ENCODE assay signal across 20 mouse cellular contexts in the genomic region with DNA sequence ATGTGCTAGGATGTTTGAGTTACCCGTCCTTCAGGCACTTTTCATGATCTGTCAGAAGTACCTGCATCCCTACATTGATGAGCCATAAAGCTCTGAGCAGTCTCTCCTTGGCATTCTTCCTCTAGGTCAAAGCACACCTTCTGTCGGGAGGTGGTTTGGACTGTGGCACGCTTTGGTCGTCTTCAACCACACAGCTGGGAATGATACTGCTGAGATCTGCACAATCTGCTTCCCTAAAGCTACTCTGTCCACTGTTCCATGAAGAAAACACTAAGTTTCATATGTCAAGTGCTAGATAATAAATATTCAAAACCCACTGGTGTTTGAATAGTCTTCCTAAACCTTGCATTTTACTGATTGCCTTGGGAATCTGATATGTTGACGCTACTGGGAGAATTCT. TPM values are rescaled to one million over a fixed set of nuclear protein-coding genes. Genes with fewer than 3 reads are reported as not detected.
"Had no signal": no experiment of that assay in that cellular context is flagged by ENCODE, and none has a peak within 500 bp of the region (broad histone marks: within the 10 kb centered on the region; RNA-seq: fewer than 3 reads in every experiment).

No protein-coding gene starts in this region.

- H3K9ac ChIP-seq: liver, postnatal 0 days; lung, embryonic 15.5 days; midbrain, embryonic 13.5 days; midbrain, embryonic 15.5 days; neural tube, embryonic 12.5 days; stomach, embryonic 15.5 days had no signal

- H3K27me3 ChIP-seq: midbrain, embryonic 13.5 days; midbrain, embryonic 15.5 days; neural tube, embryonic 12.5 days; stomach, embryonic 15.5 days had no signal

- H3K9me3 ChIP-seq: lung, embryonic 15.5 days; midbrain, embryonic 13.5 days; midbrain, embryonic 15.5 days; neural tube, embryonic 12.5 days; stomach, embryonic 15.5 days had no signal

- ATAC-seq: liver, postnatal 0 days; midbrain, embryonic 13.5 days; midbrain, embryonic 15.5 days had no signal

- DNase-seq: liver, postnatal 0 days; lung, adult 2 months; lung, postnatal 10 days; lung, postnatal 36 days; right cerebral cortex, postnatal 14 days; thymus, adult 2 months; thymus, postnatal 25 days; thymus, postnatal 4 days had no signal

- H3K4me3 ChIP-seq: lung, embryonic 15.5 days; megakaryocyte, embryonic 14.5 days; midbrain, embryonic 13.5 days; midbrain, embryonic 15.5 days; neural tube, embryonic 12.5 days; stomach, embryonic 15.5 days had no signal

- H3K36me3 ChIP-seq: lung, embryonic 15.5 days; midbrain, embryonic 13.5 days; midbrain, embryonic 15.5 days; neural tube, embryonic 12.5 days; stomach, embryonic 15.5 days had no signal

- H3K27ac ChIP-seq: lung, embryonic 15.5 days; macrophage; midbrain, embryonic 13.5 days; midbrain, embryonic 15.5 days; neural tube, embryonic 12.5 days; stomach, embryonic 15.5 days; stomach, postnatal 0 days had no signal

- H3K4me2 ChIP-seq: lung, embryonic 15.5 days; midbrain, embryonic 11.5 days; midbrain, embryonic 13.5 days; midbrain, embryonic 15.5 days; neural tube, embryonic 12.5 days; stomach, embryonic 15.5 days had no signal

RNA-seq across cellular contexts. Expression of a gene that starts 53.9 kb away (rescaled TPM):
- total RNA-seq: megakaryocyte progenitor cell, adult 5-6 weeks; monocyte, adult 5-6 weeks; neutrophil, adult 5-6 weeks had no signal
- polyA plus RNA-seq: macrophage had no signal
